Mouse (Mus musculus): Measurements from ENCODE around the gene Fam25c.
"Not testable (repeated sequence)": the region's sequence is repeated elsewhere in the genome, so short reads cannot be mapped to it uniquely, and the experiment has no call there.

DNA sequence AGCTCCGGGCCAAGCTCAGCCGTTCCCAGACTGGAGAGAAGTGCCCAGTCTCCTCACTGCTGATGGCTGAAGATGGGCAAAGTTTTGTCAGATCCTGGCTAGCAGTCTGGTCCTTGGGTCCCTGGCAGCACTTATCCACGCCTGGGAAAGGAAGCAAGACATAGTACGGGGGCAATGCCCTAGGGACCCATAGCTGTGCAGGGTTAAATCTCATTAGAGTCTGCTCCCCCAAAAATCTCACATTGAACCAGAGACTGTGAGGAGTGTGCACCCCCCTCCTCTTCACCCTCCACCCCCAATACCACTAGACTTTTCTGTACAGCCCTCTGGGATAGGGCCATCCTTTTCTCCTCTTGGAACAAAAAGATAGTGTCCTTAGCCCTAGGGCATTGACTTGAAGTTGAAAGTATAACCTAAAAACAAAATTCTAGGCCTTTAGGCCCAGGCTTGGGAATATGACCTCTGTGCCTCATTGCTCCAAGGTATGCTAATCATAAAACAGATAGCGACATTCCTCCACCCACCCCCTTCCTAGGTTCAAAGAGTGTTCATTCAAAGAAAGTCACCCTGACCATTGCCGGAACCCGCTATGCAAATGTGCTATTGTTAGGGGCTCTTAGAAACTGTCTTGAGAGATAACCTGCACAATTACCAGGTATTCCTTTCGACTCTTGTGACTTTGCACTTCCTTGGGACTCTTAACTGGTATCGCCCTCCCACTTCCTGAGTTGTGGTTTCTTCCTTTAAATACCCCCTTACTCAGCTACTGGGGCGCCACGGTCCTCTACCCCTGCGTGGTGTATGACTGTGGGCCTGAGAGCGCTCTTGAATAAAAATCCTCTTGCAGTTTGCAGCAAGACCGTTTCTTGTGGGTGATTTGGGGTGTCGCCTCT, 9.3 kb upstream of the Fam25c start:
- TF ChIP-seq POLR2A (IDR thresholded peaks at IDR 0.05; ENCODE audit: borderline replicate concordance, extremely low read depth, insufficient read depth, insufficient read length, poor library complexity, severe bottlenecking); CTCF (IDR thresholded peaks at IDR 0.05; ENCODE audit: borderline replicate concordance, extremely low read depth, insufficient read depth, insufficient read length): not testable (repeated sequence)
